In the genomic region with DNA sequence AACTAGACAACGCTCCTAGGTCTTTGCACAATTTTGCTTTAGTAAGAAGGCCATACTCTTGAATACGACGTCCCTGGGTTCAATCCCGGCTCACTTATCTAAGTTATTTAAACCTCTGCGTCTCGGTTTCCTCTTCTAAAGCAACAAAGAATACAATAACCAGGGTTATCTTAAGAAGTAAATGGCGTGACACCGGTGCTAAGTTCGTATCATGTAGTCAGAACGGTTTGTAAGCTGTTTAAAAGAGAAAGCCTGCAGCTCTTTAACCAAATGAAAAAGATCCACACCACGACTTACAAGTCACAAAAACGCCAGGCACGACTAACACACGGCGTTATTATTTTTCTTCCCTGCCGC, we compare ENCODE assay signal across 8 mouse cellular contexts. TPM values are rescaled to one million over a fixed set of nuclear protein-coding genes. Genes with fewer than 3 reads are reported as not detected.
DNase-seq lines count a peak whose midpoint lies in the region; ATAC-seq and TF ChIP-seq lines count a peak whose summit lies in the region.

No protein-coding gene starts in this region.

- TF ChIP-seq CTCF in kidney, postnatal 0 days (IDR thresholded peaks at IDR 0.05; ENCODE audit: low read depth) = no peak
- no peak for TF ChIP-seq CTCF in forebrain, postnatal 0 days (IDR thresholded peaks at IDR 0.05; ENCODE audit: low read depth)

- no peaks in the 10 kb centered on the region for H3K27me3 ChIP-seq in kidney, postnatal 0 days (ENCODE audit: insufficient read depth, low read length)
- no peaks in the 10 kb centered on the region for H3K27me3 ChIP-seq in forebrain, postnatal 0 days (ENCODE audit: insufficient read depth, low read length)

- H3K4me3 ChIP-seq in kidney, postnatal 0 days (replicated peaks; ENCODE audit: low read depth, low read length) = peak overlapping the region; percentile 84
- peak overlapping the region; percentile 83 for H3K4me3 ChIP-seq in forebrain, postnatal 0 days (ENCODE audit: low read depth, low read length)

- H3K4me1 ChIP-seq in kidney, postnatal 0 days (replicated peaks; ENCODE audit: insufficient read depth, low read length) = no peaks in the 10 kb centered on the region; the same call in 1 of the 2 replicates
- peaks cover 26% of the 10 kb centered on the region; the same call in 1 of the 2 replicates for H3K4me1 ChIP-seq in forebrain, postnatal 0 days (ENCODE audit: insufficient read depth)

- H3K9me3 ChIP-seq in kidney, postnatal 0 days (replicated peaks; ENCODE audit: low read length) = no peaks in the 10 kb centered on the region
- no peaks in the 10 kb centered on the region for H3K9me3 ChIP-seq in forebrain, postnatal 0 days (ENCODE audit: low read length)

- peak overlapping the region; percentile 98 for H3K27ac ChIP-seq in kidney, postnatal 0 days
- H3K27ac ChIP-seq in forebrain, postnatal 0 days (ENCODE audit: low read depth, low read length) = peak overlapping the region; percentile 96; the same call in 1 of the 2 replicates

- H3K9ac ChIP-seq in kidney, postnatal 0 days (ENCODE audit: low read depth, low read length) = peak overlapping the region; percentile 99
- peak overlapping the region; percentile 98 for H3K9ac ChIP-seq in forebrain, postnatal 0 days

- no peaks in the 10 kb centered on the region for H3K36me3 ChIP-seq in kidney, postnatal 0 days (ENCODE audit: insufficient read depth, low read length)
- H3K36me3 ChIP-seq in forebrain, postnatal 0 days (ENCODE audit: insufficient read depth) = no peaks in the 10 kb centered on the region

- under 1% methylated on average over 16 of the region's 16 CpGs for WGBS in kidney, postnatal 0 days
- under 1% methylated on average over 16 of the region's 16 CpGs for WGBS in forebrain, postnatal 0 days

- peak; percentile 48 for DNase-seq in kidney, postnatal 0 days (ENCODE audit: low spot score)
- no peak for DNase-seq in kidney, postnatal 36 days
- peak; percentile 60 for DNase-seq in Muller cell, postnatal 12 days (ENCODE audit: inconsistent ontology term)
- DNase-seq in forebrain, postnatal 0 days = peak; percentile 37
- peak; percentile 30 for DNase-seq in lung, postnatal 36 days
- DNase-seq in right cerebral cortex, postnatal 10 days (ENCODE audit: low spot score in 2 of 2) = no peak
- DNase-seq in left cerebral cortex, adult 9 months (ENCODE audit: low spot score in 2 of 2) = no peak
- no peak for DNase-seq in gastrocnemius, postnatal 4 days (ENCODE audit: low spot score in 2 of 2)

- H3K4me2 ChIP-seq in kidney, postnatal 0 days (ENCODE audit: low read length) = peak overlapping the region; percentile 63
- peak overlapping the region; percentile 82 for H3K4me2 ChIP-seq in forebrain, postnatal 0 days (ENCODE audit: low read depth)

- ATAC-seq in kidney, postnatal 0 days (replicated peaks; ENCODE audit: low FRiP score, low read depth) = no peak
- no peak for ATAC-seq in forebrain, postnatal 0 days

RNA-seq across cellular contexts. Expression of gene Bmpr1a, which starts 1.7 kb away (rescaled TPM):
- 35.8 and 37.1 TPM in 2 replicates for polyA plus RNA-seq in kidney, postnatal 0 days (2015; fragmentation: Nextera tagmentation; extraction: Ambion mirVana)
- 52.2 and 54.8 TPM in 2 replicates for total RNA-seq in forebrain, postnatal 0 days (2014; rRNA removed)
- polyA plus RNA-seq in forebrain, postnatal 0 days (2015; fragmentation: Nextera tagmentation; extraction: Ambion mirVana) = 12.7 and 15.9 TPM in 2 replicates
- 100 to 1,000 TPM in 1 of 2 experiments, 10 to 100 TPM in 1; 99.6 to 112 TPM for total RNA-seq in gastrocnemius, postnatal 4 days (2021)

RNA-seq across cellular contexts. Expression of gene 9230112D13Rik, which starts 21.2 kb away (rescaled TPM):
- polyA plus RNA-seq in kidney, postnatal 0 days (2015; fragmentation: Nextera tagmentation; extraction: Ambion mirVana) = not detected in 2 replicates
- not detected in 2 replicates for total RNA-seq in forebrain, postnatal 0 days (2014; rRNA removed)
- not detected in 2 replicates for polyA plus RNA-seq in forebrain, postnatal 0 days (2015; fragmentation: Nextera tagmentation; extraction: Ambion mirVana)
- not detected for total RNA-seq in gastrocnemius, postnatal 4 days (2021)

Comparison
In these comparisons a context has a peak if more than half of its experiments do, and no peak if none do; other contexts are left out.
1. DNase-seq: peak in kidney, postnatal 0 days (single experiment), Muller cell, postnatal 12 days (single experiment), forebrain, postnatal 0 days (single experiment) and lung, postnatal 36 days (single experiment); none in kidney, postnatal 36 days (0 of 2), right cerebral cortex, postnatal 10 days (0 of 2), left cerebral cortex, adult 9 months (0 of 2) and gastrocnemius, postnatal 4 days (0 of 2).